Mouse (Mus musculus) cerebellum, adult 2 months (tissue): ENCODE data around the gene Pmp22.

ENCODE experiments used
- CTCF ChIP-seq: fragments of 200-500 bp; IDR thresholded peaks from 2 replicates; pipeline ENCODE4 v1.5.1; 2011; ENCODE audit warnings: low read depth, mild to moderate bottlenecking, control low read depth, low read length, moderate library complexity, borderline replicate concordance; ENCODE audit not compliant: insufficient read depth
- POLR2A ChIP-seq: fragments of 200-500 bp; IDR thresholded peaks from 2 replicates; pipeline ENCODE4 v1.6.1; 2011; ENCODE audit warnings: low read length, control low read depth, borderline replicate concordance; ENCODE audit not compliant: insufficient read depth

GRCm38 (mm10) chr11:63103256-63103655, 25.5 kb upstream of the Pmp22 start:
- TF ChIP-seq CTCF (no peak), POLR2A (no peak)
